Mouse (Mus musculus) myocyte (in vitro differentiated cells): ENCODE results near the gene 1700022I11Rik.

Experiments
- CEBPB ChIP-seq: IDR thresholded peaks from 2 replicates; pipeline ENCODE4 v1.6.1; 2011; ENCODE audit warnings: mild to moderate bottlenecking, moderate library complexity; ENCODE audit not compliant: poor library complexity, insufficient read depth, severe bottlenecking
- E2F4 ChIP-seq: IDR thresholded peaks from one replicate; pipeline ENCODE4 v1.6.1; 2011; ENCODE audit warnings: mild to moderate bottlenecking, control low read depth, moderate library complexity; ENCODE audit not compliant: insufficient read depth
- MYOD1 ChIP-seq, 3 experiments: IDR thresholded peaks; one replicate each; pipeline ENCODE4 v1.6.1; 2011; ENCODE audit warnings: control low read depth in 2 of 3, low read depth in 2 of 3, mild to moderate bottlenecking in 2 of 3, moderate library complexity in 1 of 3; ENCODE audit not compliant: insufficient read length in 2 of 3, control insufficient read depth in 1 of 3
- MYOG ChIP-seq, 3 experiments: IDR thresholded peaks; one replicate each; pipeline ENCODE4 v1.6.1; 2011; ENCODE audit warnings: control low read depth in 2 of 3, low read depth in 2 of 3, mild to moderate bottlenecking in 2 of 3; ENCODE audit not compliant: insufficient read length in 2 of 3, control insufficient read depth in 1 of 3, insufficient read depth in 1 of 3
- POLR2A ChIP-seq: IDR thresholded peaks from one replicate; pipeline ENCODE4 v1.6.1; 2011; ENCODE audit warnings: low read depth, mild to moderate bottlenecking, control low read depth, moderate library complexity; ENCODE audit not compliant: insufficient read length
- POLR2AphosphoS2 ChIP-seq: IDR thresholded peaks from one replicate; pipeline ENCODE4 v1.6.1; 2011; ENCODE audit warnings: low read depth, control low read depth; ENCODE audit not compliant: insufficient read length
- USF1 ChIP-seq: IDR thresholded peaks from one replicate; pipeline ENCODE4 v1.6.1; 2011; ENCODE audit warnings: low read depth, mild to moderate bottlenecking, control low read depth, moderate library complexity

- TF ChIP-seq POLR2A, result no peak
- TF ChIP-seq MYOD1 (IDR thresholded peaks at IDR 0.05; ENCODE audit: control insufficient read depth in 1 of 3, insufficient read length in 2 of 3, low read depth in 2 of 3), result no peak
- no peak for TF ChIP-seq E2F4
- no peak for TF ChIP-seq USF1
- TF ChIP-seq POLR2AphosphoS2, result no peak
- TF ChIP-seq CEBPB, result no peak
- TF ChIP-seq MYOG (IDR thresholded peaks at IDR 0.05; ENCODE audit: control insufficient read depth in 1 of 3, insufficient read depth in 1 of 3, insufficient read length in 2 of 3, low read depth in 2 of 3), result no peak
Observed at GRCm38 (mm10) chr4:42943341-42943740, 26.1 kb upstream of the 1700022I11Rik start.
